Mouse (Mus musculus) MEL (cell line): Measurements from ENCODE around the gene Fbn1. TPM values are rescaled to one million over a fixed set of nuclear protein-coding genes. Genes with fewer than 3 reads are reported as not detected.

Source experiments
- DNase-seq: peaks from one replicate; pipeline ENCODE4 v3.0.0; 2011; ENCODE audit warnings: low read depth, low spot score
- H3K27ac ChIP-seq: 2 replicates; pipeline ENCODE4 v1.5.1; 2012; ENCODE audit warnings: low read depth, mild to moderate bottlenecking, control low read depth, low read length, moderate library complexity; ENCODE audit not compliant: control insufficient read depth
- H3K27me3 ChIP-seq, 2 experiments: fragments of 150-350 bp in 1 of 2; sonication (generic) in 1 of 2; 2 replicates each; pipeline ENCODE4 v1.6.1; 2012; ENCODE audit warnings: low read length in 2 of 2, mild to moderate bottlenecking in 2 of 2, improper control_type of control experiment in 1 of 2, moderate library complexity in 1 of 2; ENCODE audit not compliant: insufficient read depth in 2 of 2, control insufficient read depth in 1 of 2
- H3K36me3 ChIP-seq, 2 experiments: 2 replicates each; pipeline ENCODE4 v1.6.1; 2012 to 2014; ENCODE audit warnings: low read length in 2 of 2, improper control_type of control experiment in 1 of 2, inconsistent platforms in 1 of 2, mild to moderate bottlenecking in 1 of 2; ENCODE audit not compliant: insufficient read depth in 2 of 2, control insufficient read depth in 1 of 2
- H3K4me1 ChIP-seq, 2 experiments: fragments of 150-350 bp in 1 of 2; sonication (generic) in 1 of 2; 2 replicates each; pipeline ENCODE4 v1.6.1; 2012; ENCODE audit warnings: low read length in 2 of 2, improper control_type of control experiment in 1 of 2, mild to moderate bottlenecking in 1 of 2; ENCODE audit not compliant: insufficient read depth in 2 of 2, control insufficient read depth in 1 of 2
- H3K4me3 ChIP-seq, 2 experiments: fragments of 150-350 bp in 1 of 2; sonication (generic) in 1 of 2; 2 replicates each; pipeline ENCODE4 v1.5.1; 2012; ENCODE audit warnings: low read depth in 2 of 2, low read length in 2 of 2, mild to moderate bottlenecking in 2 of 2, moderate library complexity in 2 of 2, control low read depth in 1 of 2, improper control_type of control experiment in 1 of 2; ENCODE audit not compliant: control insufficient read depth in 1 of 2, insufficient read depth in 1 of 2
- H3K79me2 ChIP-seq: 2 replicates; pipeline ENCODE4 v1.6.1; 2012; ENCODE audit warnings: mild to moderate bottlenecking, low read length, moderate library complexity; ENCODE audit not compliant: control insufficient read depth, poor library complexity, insufficient read depth
- H3K9ac ChIP-seq: 2 replicates; pipeline ENCODE4 v1.6.1; 2012; ENCODE audit warnings: low read depth, mild to moderate bottlenecking, control low read depth, low read length, moderate library complexity; ENCODE audit not compliant: control insufficient read depth, poor library complexity, severe bottlenecking
- H3K9me3 ChIP-seq: fragments of 150-350 bp; sonication (generic); replicated peaks from 2 replicates; pipeline ENCODE4 v1.6.1; 2012; ENCODE audit warnings: mild to moderate bottlenecking, low read length, improper control_type of control experiment, moderate library complexity; ENCODE audit not compliant: insufficient read depth
- BHLHE40 ChIP-seq: IDR thresholded peaks from 2 replicates; pipeline ENCODE4 v1.6.1; 2012; ENCODE audit warnings: low read depth, mild to moderate bottlenecking, inconsistent platforms, low read length, improper control_type of control experiment, borderline replicate concordance
- EP300 ChIP-seq, 2 experiments: IDR thresholded peaks; 2 replicates each; pipeline ENCODE4 v1.6.1; 2011; ENCODE audit warnings: improper control_type of control experiment in 2 of 2, low read length in 2 of 2, low read depth in 1 of 2, mild to moderate bottlenecking in 1 of 2
- ETS1 ChIP-seq: IDR thresholded peaks from 2 replicates; pipeline ENCODE4 v1.6.1; 2012; ENCODE audit warnings: low read depth, mild to moderate bottlenecking, inconsistent platforms, low read length, improper control_type of control experiment, moderate library complexity
- KAT2A ChIP-seq: conservative IDR thresholded peaks from 2 replicates; pipeline ENCODE4 v1.6.1; 2012; ENCODE audit warnings: low read depth, low read length, improper control_type of control experiment, inconsistent platforms
- MAFK ChIP-seq: IDR thresholded peaks from 2 replicates; pipeline ENCODE4 v1.6.1; 2011; ENCODE audit warnings: low read depth, mild to moderate bottlenecking, low read length, improper control_type of control experiment, borderline replicate concordance
- MAX ChIP-seq: IDR thresholded peaks from 2 replicates; pipeline ENCODE4 v1.6.1; 2011; ENCODE audit warnings: low read length, improper control_type of control experiment
- MEF2A ChIP-seq: IDR thresholded peaks from 2 replicates; pipeline ENCODE4 v1.6.1; 2014; ENCODE audit warnings: low read depth, mild to moderate bottlenecking, inconsistent platforms, low read length, improper control_type of control experiment; ENCODE audit not compliant: poor library complexity, insufficient replicate concordance, severe bottlenecking; ENCODE audit errors: extremely low read depth
- NELFE ChIP-seq: IDR thresholded peaks from 2 replicates; pipeline ENCODE4 v1.6.1; 2011; ENCODE audit warnings: low read depth, low read length, improper control_type of control experiment
- NRF1 ChIP-seq: IDR thresholded peaks from 2 replicates; pipeline ENCODE4 v1.6.1; 2014; ENCODE audit warnings: low read depth, mild to moderate bottlenecking, inconsistent platforms, low read length, improper control_type of control experiment, moderate library complexity; ENCODE audit not compliant: poor library complexity, insufficient read depth, severe bottlenecking
- POLR2A ChIP-seq, 2 experiments: IDR thresholded peaks; 2 replicates each; pipeline ENCODE4 v1.6.1; 2011 to 2012; ENCODE audit warnings: low read length in 2 of 2, mild to moderate bottlenecking in 2 of 2, control low read depth in 1 of 2, improper control_type of control experiment in 1 of 2, low read depth in 1 of 2, moderate library complexity in 1 of 2; ENCODE audit not compliant: control insufficient read depth in 1 of 2, insufficient read depth in 1 of 2, poor library complexity in 1 of 2
- RAD21 ChIP-seq: IDR thresholded peaks from 2 replicates; pipeline ENCODE4 v1.6.1; 2011; ENCODE audit warnings: mild to moderate bottlenecking, low read depth, low read length, improper control_type of control experiment
- RCOR1 ChIP-seq: IDR thresholded peaks from 2 replicates; pipeline ENCODE4 v1.6.1; 2012; ENCODE audit warnings: low read depth, mild to moderate bottlenecking, inconsistent platforms, low read length, improper control_type of control experiment
- SIN3A ChIP-seq: IDR thresholded peaks from 2 replicates; pipeline ENCODE4 v1.6.1; 2012; ENCODE audit warnings: low read length, improper control_type of control experiment, inconsistent platforms
- UBTF ChIP-seq: IDR thresholded peaks from 2 replicates; pipeline ENCODE4 v1.6.1; 2012; ENCODE audit warnings: low read depth, mild to moderate bottlenecking, inconsistent platforms, low read length, improper control_type of control experiment, moderate library complexity, borderline replicate concordance; ENCODE audit not compliant: insufficient read depth
- ZC3H11A ChIP-seq: IDR thresholded peaks from 2 replicates; pipeline ENCODE4 v1.6.1; 2012; ENCODE audit warnings: low read depth, mild to moderate bottlenecking, inconsistent platforms, low read length, improper control_type of control experiment
- ZKSCAN1 ChIP-seq: IDR thresholded peaks from 2 replicates; pipeline ENCODE4 v1.6.1; 2012; ENCODE audit warnings: low read depth, mild to moderate bottlenecking, inconsistent platforms, low read length, improper control_type of control experiment, moderate library complexity
- polyA plus RNA-seq, 2 experiments: library from polyadenylated mRNA; stranded (reverse) in 1 of 2; unstranded in 1 of 2; fragments of >175 nt in 1 of 2; fragments of >200 nt in 1 of 2; gene quantifications; 2 replicates each; pipeline versions ENCODE4 v1.2.1 to v1.2.4; 2012; ENCODE audit warnings: low replicate concordance in 2 of 2, low read depth in 1 of 2; ENCODE audit not compliant: insufficient read length in 2 of 2, insufficient read depth in 1 of 2, missing spikeins in 1 of 2
- total RNA-seq: library from RNA; depleted of rRNA; stranded (reverse); fragments of 300-350 nt; gene quantifications from 2 replicates; pipeline ENCODE4 v1.2.3, GENCODE M21; 2012

Gene Fbn1
- total and polyA plus RNA-seq, 3 experiments = 0.01 TPM; not detected in 2

DNA sequence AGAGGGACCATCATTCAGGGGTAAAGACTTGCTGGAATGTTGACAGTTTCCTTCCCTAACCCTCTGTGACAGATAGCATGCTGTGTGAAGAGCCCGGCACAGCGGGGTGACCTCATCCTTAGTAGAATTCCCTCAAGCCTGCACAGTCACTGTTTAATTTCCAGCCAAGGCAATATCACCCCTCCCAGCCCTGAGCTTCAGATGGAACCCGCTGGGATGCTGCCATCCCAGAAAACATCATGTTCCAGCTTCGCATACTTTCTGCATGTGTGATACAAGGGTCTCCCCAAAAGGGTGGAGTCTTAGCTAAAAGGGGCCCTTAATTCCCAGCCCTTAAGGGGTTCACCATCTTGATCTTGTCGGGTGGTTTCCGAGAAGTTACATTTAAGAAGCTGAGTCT, 22.9 kb upstream of the Fbn1 start:
- TF ChIP-seq SIN3A = no peak
- no peak for TF ChIP-seq ZKSCAN1
- TF ChIP-seq, all 39 proteins: peak for 0
- Histone ChIP-seq H3K4me3 (no peak overlapping the region), H3K4me1 (no peaks in the 10 kb centered on the region), H3K9ac (no peak overlapping the region), H3K79me2 (no peaks in the 10 kb centered on the region), H3K27me3 (peaks cover 0 to 2% of the 10 kb centered on the region in 2 experiments; a peak in 3 of 4 replicates), H3K27ac (no peak overlapping the region), H3K36me3 (no peaks in the 10 kb centered on the region), H3K9me3 (no peaks in the 10 kb centered on the region)
- no peak for DNase-seq

- Histone ChIP-seq H3K9ac (no peak overlapping the region), H3K4me1 (no peaks in the 10 kb centered on the region), H3K79me2 (no peaks in the 10 kb centered on the region), H3K36me3 (no peaks in the 10 kb centered on the region), H3K27ac (no peak overlapping the region), H3K9me3 (no peaks in the 10 kb centered on the region), H3K4me3 (no peak overlapping the region), H3K27me3 (no peaks in the 10 kb centered on the region)
- TF ChIP-seq EP300 (IDR thresholded peaks at IDR 0.05; ENCODE audit: low read depth in 1 of 2, low read length in 2 of 2) = no peak
- no peak for TF ChIP-seq MEF2A
- no peak for TF ChIP-seq ZC3H11A
- TF ChIP-seq BHLHE40 = no peak
- TF ChIP-seq RAD21 = no peak
- TF ChIP-seq MAFK = no peak
- TF ChIP-seq ETS1 = no peak
- TF ChIP-seq ZKSCAN1 = no peak
- TF ChIP-seq MAX = no peak
- TF ChIP-seq NRF1 = no peak
- TF ChIP-seq UBTF = no peak
- no peak for TF ChIP-seq NELFE
- TF ChIP-seq POLR2A (IDR thresholded peaks at IDR 0.05; ENCODE audit: control insufficient read depth in 1 of 2, insufficient read depth in 1 of 2, low read depth in 1 of 2, low read length in 2 of 2, poor library complexity in 1 of 2) = no peak
- no peak for DNase-seq
These were observed 18.8 kb upstream of the Fbn1 start for GRCm38 (mm10) chr2:125526566-125526965.

- H3K9ac ChIP-seq = no peak overlapping the region
- H3K27me3 ChIP-seq = no peaks in the 10 kb centered on the region
- TF ChIP-seq EP300 (IDR thresholded peaks at IDR 0.05; ENCODE audit: low read depth in 1 of 2, low read length in 2 of 2) = no peak
- TF ChIP-seq RCOR1 = no peak
- no peak for TF ChIP-seq NELFE
- TF ChIP-seq BHLHE40 = no peak
- TF ChIP-seq KAT2A = no peak
- TF ChIP-seq, all 39 proteins: peak for 0
- no peaks in the 10 kb centered on the region for H3K79me2 ChIP-seq
- no peak overlapping the region for H3K4me3 ChIP-seq
- H3K27ac ChIP-seq = no peak overlapping the region
- H3K36me3 ChIP-seq = no peaks in the 10 kb centered on the region
- H3K4me1 ChIP-seq = no peaks in the 10 kb centered on the region
- no peaks in the 10 kb centered on the region for H3K9me3 ChIP-seq
- DNase-seq = no peak
These were observed 17.7 kb upstream of the Fbn1 start for GRCm38 (mm10) chr2:125525484-125525883.
